Mouse (Mus musculus) CD4-positive, CD25-positive, alpha-beta regulatory T cell, adult 4 months (primary cell): ENCODE results near the gene Ror2. TPM values are rescaled to one million over a fixed set of nuclear protein-coding genes. Genes with fewer than 3 reads are reported as not detected.
"Not testable (repeated sequence)": the region's sequence is repeated elsewhere in the genome, so short reads cannot be mapped to it uniquely, and the experiment has no call there.

Experiments used
- ATAC-seq: one replicate; pipeline ENCODE4 v1.8.0; 2017
- polyA plus RNA-seq, 2 experiments: library from polyadenylated mRNA; unstranded; fragments of 100-300 nt; shearing (Covaris generic); gene quantifications; one replicate each; pipeline ENCODE4 v1.2.1; 2017

The Ror2 gene
- not detected for polyA plus RNA-seq

DNA sequence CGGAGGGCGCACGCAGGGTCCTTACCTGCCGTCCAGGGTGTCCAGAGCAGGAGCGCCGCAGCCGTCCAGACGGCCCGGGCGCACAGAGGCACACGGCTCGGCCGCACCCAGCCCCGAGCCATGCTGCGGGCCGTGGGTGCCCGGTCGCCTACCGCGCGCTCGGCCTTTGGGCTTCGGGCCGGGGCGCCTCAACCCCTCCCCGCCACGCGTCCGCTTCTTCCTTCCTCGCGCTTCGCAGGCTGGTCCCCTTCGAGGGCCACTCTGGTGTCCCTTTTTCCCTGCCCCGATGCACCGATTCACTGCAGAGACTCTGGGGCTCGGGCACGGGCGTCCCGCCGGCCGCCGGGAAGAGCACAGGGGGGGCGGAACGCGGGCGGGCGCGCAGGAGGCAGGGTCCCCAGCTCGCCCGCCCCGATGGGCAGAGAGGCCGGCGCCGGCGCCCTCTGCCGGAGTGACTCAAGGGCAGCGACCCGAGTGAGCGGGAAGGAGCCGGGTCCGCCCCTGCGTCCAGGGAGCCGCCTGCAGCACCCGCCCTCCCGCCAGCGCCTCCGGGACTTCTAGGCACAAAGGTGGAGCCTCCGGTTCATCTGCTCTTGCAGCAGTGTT is at the start of gene Ror2:
Gene Ror2 (minus strand): TSS at position 369 of the 606 bp plus-strand sequence.
- ATAC-seq: no peak

DNA sequence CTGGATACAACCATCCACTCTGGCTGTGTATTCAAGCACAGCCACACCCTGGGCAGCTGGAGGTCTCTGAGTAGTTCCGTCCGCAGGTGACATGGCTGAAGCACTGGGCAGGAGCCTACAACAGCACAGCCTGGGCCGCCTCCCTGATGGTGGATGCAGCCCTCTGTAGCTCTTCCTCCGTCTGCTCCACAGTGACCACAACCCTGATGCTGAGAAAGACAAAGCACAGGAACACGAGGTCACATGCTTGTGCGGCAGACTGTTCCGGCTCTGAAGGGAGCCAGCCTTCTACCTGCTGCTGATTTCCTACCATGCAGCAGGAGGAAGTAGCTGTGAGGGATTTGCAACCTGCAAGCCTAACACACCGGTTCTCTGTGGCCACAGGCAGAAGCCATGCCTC is 47.8 kb upstream of the Ror2 start:
- no peak for ATAC-seq

DNA sequence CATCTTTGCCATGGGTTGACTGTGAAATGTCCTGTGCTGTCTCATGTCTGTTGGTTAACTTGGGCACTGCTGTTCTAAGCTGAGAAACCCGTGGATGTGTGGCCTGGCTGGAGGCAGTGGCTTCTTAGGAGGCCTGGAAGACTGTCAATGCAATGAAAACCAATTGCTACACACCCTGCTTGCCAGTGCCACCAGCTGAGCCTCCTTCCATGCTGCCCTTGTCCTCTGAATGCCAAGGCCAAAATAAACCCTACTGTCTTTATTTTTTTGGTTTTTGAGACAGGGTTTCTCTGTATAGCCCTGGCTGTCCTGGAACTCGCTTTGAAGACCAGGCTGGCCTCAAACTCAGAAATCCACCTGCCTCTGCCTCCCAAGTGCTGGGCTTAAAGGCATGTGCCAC is 44.3 kb upstream of the Ror2 start:
- no peak for ATAC-seq

DNA sequence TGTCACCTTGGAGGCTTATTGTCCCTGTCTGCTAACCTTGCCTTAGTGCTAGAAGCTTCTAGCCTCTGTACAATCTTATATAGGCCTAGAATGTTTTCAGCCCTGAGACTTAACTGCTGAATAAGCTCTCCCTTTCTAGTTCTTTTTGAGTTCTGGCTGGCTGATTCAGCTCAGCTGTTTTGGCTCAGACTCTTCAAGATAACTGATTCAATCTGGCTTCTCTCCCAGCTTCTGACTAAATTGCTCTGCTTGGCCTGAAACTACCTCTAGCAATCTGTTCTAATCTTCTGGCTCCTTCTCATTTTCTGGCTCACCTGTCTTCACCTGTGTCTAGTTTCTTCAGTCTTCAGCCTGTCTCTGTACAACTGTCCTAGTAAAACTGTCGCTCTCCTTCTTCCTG is 39.6 kb upstream of the Ror2 start:
- no peak for ATAC-seq

DNA sequence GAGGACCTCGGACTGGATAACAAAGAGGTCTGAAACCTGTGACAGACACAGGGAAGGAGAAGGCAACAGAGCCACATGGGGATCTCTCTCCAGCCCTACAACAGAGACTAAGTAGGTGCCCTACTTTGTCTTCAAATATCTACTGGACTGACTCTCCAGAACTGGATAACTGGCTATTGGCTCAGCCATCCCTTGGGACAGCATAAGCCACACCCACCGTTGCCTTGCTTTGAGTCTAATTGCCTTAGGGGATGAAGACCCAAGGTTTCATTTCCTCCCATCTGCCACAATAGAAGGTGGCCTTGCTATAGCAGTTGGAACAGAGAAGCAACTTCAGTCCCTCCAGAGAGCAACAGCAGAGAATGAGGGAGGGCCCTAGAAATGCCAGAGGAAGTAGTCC is 37.7 kb upstream of the Ror2 start:
- no peak for ATAC-seq

DNA sequence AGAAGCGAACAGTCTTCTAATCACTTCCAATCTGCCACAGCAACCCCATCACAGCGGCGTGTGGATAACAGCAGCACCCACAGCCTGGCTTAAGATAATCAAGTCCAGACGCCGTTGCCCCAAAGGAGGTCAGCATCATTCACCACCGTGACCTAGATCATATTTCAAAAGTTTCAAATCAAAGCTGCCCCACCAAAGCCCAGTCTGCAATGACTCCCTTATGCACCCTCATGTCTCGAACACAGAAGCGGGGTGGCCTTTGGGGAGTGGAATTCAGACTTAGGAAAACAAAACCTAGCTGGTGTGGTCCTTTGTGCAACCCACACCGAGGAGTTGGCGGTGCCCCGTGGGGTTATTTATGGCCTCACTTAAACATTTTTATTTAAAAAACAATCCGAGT is 35.0 kb upstream of the Ror2 start:
- no peak for ATAC-seq

DNA sequence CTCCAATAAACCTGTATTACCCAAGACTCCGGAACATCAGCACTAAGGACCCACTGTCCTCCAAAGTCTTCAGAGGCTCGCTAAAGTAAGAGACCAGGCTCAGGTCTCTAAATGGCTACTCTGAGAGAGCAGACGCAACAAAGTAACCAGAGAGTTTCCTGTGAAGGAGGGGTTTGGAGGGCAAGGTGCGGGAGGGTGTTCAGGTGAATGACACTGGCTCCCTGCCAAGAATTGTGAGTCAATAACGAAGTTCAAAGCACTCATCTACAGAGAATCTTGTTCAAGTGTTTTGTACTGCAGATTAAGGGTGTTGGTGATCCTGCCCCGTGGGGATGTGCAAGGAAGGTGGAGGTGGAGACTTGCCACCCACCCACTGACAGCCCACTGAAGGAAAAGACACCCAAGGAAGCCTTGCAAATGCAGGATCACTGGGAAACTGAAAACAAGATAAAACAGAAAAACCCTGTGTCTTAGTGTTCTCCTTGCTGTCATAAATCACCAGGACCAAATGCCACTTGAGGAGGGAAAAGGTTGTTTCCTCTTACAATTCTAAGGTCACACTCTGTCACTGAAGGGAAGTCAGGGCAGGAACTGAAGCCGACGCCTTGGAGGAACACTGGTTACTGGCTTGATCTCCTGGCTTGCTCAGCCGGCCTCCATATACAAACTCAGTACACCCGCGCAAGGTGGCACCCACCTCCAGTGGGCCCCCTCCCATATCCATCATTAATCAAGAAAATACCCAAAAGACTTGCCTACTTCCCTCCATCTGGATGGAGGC is 30.8 kb upstream of the Ror2 start:
- no peak for ATAC-seq

DNA sequence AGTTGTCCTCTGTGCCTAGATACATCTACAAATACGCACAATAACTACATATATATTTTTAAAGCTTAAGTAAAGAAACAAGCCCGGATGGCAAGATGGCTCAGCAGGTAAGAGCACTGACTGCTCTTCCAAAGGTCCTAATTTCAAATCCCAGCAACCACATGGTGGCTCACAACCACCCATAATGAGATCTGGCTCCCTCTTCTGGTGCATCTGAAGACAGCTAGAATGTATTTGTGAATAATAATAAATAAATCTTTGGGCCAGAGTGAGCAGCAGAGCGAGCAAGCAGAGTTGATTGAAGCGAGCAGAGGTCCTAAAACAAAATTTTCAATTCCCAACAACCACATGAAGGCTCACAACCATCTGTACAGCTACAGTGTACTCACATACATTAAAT is 29.8 kb upstream of the Ror2 start:
- not testable (repeated sequence) for ATAC-seq

DNA sequence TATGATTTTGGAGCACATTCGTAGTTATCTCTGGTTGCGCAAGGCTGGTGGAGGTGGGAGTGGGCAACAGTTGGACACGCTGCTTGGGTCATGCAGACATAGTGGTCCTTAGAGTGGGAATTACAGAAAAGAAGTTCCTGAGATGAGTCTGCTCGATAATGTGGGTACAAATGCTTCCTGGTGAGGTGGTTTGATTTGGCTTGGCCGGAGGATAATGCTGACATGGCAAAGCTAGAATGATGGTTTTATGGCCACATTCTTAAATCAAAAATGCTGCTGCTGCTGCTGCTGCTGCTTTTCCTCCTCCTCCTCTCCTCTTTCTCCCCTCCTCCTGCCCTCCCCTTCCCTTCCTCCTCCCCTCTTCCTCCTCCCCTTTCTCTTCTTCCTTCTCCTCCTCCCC is 24.5 kb upstream of the Ror2 start:
- ATAC-seq: no peak

DNA sequence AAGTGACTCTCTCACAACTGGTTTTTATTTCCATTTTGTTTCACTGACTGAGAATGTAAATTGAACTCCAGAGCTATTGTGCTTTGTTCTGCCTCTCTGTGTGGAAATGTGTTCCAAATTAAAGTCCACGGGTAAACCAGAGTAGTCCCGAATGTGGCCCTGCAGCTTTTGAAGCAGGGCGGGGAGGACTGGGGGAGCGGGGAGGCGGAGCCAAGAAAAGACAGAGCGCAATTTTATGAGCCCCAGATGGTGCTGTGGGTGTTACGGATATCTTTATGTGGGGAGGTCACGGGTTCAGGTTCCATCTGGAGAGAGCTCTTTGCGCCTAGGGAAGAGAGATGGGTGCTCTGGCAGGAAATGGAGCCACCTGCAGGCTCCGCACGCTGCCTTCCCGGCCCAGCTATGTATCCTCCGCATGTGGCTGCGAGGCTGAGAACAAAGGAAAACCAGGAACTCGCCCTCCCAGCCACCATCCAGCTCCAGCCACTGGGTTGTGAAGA is 23.8 kb upstream of the Ror2 start:
- no peak for ATAC-seq

DNA sequence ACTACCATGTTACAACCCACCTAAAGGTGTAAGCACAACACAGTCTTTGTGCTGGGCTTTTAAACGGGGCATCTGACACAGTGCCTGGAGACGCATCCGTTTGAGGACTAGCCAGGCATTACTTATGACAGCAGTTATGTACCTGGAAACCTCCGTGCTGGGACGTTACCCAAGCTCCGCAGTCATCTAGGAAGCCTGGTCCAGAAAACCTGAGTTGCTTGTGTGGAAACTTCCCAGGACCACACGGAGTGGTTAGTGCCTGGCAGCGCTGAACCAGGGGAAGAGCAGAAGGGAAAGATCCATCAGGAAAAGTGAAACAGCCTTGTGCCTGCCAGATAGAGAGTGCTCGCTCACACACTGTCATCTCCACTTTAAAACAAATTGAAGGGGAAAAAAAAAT is 23.2 kb upstream of the Ror2 start:
- ATAC-seq: no peak

DNA sequence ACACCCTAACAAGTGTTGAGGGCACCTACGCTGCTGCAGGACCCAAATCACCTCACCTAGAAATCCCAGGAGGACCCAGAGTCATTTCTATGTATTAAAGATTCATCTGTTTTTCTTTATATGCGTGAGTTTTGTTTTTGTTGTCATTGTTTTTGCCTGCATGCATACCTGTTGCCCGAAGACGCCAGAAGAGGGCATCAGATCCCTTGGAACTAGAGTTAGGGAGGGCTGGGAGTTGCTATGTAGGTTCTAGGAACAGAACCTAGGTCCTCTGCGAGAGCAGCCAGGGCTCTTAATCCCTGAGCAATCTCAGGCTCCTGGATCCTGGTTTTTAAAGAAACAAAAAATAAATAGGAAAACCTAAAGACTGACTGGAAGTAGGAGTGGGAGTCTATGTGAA is 20.9 kb upstream of the Ror2 start:
- no peak for ATAC-seq

DNA sequence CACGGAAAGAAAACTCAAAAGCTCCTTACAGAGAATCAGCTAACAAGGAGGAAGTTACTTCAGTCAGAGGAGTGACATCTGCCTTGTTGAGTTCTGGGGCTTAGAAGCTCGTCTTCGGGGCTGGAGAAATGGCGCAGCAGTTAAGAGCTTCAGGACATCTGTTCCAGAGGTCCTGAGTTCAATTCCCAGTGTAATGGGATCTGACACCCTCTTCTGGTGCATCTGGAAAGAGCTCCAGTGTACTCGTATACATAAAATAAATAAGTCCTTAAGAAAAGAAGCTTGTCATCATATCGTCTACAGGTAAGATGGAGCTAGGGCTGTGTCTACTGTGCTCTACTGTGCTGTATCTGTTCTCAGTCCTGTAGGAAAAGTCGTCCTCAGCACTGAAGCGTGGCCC is 19.3 kb upstream of the Ror2 start:
- ATAC-seq: no peak

DNA sequence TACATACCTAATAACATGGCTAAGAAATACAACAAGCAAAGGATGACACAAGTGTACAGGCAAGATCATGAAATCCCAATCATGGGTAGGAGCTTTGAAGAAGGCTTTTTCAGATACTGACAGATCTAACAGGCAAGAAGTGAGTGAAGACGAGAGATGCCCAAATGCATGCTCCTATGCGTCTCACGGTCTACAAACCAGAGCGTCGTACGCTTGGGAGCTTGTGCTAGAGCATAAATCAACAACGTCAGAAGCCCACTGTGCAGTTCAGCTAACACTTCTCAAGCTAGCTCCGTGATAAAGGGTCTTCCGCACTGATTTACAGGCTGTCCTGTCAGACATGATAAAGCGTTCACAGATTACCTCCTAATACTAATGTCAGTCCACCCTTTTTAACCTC is 16.8 kb upstream of the Ror2 start:
- no peak for ATAC-seq

DNA sequence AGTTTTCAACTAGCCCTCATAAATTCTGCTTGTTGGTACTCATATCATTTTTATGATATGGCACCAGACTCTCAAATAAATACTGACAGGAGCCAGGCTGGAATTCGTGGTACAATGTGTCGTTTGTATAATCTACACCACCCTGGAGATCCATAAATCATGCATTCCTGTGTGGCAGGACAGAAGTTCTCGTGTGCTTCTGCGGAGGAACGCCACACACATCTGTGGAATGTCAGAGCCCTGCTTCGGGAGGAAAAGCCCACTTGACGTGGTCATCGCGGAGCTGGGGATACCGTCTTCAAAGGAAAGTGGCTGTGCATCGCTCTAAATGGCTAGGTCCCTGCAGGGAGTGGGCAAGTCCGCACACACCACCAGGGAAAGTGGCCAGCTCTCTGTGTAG is 7.1 kb upstream of the Ror2 start:
- ATAC-seq: no peak

DNA sequence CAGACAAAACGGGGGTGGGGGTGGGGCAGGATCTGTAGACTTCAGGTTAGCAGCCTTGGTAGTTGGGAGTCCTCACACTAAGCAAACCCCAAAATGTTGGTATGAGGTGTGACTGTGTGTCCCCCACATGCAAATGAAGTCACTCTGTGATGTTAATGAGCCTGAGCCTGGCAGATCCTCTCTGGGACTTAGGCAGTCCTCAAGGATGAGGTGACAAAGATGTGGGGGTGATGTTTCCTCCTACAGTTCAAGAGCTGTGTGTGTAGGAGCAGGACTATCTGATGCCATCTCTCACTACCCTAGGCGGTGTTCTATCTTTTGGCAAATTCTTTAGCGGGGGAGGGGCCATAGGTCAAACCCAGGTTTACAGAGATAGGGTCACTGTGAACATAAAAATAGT is 6.3 kb upstream of the Ror2 start:
- ATAC-seq: no peak

DNA sequence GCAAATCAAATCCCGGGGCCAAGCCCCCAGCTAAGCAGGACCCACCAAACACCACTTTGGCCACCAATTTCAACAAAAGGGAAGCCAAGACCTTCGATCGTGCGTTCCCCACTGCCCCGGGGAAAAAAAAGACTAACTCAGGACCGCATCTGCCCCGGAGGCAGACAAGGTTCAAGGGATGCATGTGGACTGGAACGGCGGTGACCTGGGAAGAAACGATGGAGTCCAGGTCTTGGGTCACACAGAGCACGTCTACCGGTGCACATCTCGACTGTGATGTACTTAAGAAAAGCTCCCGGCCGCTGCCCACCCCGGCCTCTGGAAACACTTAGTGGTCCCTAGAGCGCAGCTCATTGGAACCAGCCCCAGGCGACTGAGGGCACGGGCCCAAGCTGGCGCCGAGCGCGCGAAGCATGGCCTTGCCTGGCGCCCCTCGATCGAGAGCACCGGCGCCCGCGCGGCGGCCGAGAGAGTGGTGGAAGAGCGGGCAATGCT is 616 bp downstream of the Ror2 start:
- no peak for ATAC-seq

DNA sequence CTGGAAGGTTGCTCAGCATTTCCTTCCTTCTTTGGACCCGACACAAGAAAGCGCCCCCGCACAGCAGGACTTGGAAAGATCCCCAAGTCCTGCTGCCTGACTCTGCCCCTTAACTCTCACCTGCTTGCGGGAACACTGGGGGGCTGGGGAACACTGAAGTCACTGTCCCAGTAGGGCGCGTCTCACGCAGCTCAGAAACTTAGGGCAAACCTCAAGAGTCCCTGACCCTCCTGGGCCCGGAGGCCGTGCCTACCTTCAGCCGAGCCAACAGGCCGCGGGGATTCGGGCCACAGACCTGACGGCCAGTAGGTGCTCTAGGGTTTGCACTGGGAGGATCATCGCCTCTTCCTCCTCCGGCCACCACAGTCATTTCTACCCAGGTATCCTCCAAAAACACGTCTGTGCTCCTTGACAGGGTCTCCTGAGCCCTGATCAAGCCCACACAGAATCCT is 1.2 kb downstream of the Ror2 start:
- ATAC-seq: no peak

DNA sequence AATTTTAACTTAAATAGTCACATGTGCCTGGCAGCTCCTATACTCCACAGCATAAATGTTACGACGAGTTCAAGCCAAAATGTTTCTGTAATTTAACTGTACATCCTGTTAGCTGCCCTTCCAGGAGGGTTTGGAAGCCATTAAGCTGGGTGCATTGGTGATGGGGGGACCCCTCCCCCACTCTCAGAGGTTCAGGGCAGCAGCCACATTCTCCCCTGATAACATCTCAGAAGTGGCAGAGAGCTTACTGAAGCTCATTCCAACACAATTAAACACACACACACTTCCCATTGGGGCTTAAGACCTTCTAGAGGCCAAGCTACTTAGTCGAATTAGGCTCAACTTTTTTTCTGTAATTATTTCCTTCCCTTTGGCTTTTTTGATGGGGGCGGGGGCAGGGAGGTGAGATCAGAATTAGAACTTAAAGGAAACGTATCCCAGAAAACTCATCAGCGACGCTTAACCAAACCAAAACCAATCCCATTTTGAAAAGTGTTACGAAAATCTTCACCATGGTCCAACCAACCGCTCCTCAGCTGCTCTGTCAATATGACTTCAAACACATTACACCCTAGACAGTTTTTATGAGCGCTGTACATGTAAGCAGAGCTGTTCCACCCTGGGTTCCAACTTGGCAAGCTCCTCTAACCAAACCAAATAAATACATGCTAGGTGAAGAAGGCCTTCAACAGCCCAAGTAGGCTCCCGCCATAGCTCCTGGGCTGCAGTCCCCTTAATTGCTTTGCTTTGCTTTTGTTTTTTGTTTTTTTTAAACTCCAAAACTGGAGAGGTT is 4.1 kb downstream of the Ror2 start:
- no peak for ATAC-seq

DNA sequence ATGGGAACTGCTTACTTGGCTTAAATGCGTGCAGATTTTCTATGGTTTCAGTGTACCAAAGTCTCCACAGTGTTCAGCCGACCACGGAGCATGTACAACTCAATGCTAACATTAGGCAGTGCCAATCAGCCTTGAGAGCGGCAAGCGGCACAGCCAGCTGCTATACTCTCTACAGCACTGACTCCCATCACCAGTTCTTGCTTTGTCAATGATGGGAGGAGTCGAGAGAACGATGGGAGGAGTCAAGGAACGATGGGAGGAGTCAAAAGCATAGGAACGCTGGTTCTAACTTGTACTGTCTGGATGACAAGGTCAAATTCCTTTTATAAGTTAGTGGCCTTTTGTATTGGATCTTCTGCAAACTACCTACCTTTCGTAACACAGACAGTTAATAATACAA is 7.0 kb downstream of the Ror2 start:
- ATAC-seq: no peak

DNA sequence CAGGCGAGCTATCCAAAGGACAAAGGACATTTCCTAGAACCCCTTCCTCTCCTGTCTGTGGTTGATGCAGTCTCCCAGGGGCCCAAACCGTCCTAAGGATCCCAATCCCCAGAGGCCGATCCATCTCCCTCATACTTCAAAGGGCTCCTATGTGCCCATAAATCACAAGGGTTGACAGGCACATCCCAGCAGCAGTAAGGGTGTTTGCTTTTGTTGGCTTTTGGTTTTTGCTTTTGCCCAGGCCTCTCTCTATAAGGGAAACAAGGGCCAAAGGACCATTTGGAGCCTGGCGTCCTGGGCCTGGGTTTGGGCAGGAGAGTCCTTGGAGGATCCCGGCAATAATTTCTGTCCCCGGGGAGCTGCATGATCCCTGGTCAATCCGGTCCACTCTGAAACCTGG is 9.5 kb downstream of the Ror2 start:
- no peak for ATAC-seq

DNA sequence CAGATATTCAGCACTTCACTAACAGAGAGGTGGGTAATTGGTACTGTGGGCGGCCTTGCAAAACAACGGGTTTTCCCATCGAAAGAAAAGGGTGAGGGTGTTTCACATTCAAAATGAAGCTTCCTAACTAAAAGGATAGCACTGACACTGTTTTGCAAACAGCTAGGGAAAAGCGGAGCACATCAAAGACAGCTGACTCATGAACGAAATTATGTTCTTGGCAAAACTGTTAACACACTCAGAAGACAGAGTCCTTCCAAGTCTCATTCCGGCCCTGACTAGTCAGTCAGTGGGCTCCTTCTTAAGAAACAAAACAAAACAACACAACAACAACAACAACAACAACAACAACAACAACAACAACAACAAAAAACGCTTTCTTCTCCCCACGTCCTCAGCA is 10.1 kb downstream of the Ror2 start:
- ATAC-seq: no peak

DNA sequence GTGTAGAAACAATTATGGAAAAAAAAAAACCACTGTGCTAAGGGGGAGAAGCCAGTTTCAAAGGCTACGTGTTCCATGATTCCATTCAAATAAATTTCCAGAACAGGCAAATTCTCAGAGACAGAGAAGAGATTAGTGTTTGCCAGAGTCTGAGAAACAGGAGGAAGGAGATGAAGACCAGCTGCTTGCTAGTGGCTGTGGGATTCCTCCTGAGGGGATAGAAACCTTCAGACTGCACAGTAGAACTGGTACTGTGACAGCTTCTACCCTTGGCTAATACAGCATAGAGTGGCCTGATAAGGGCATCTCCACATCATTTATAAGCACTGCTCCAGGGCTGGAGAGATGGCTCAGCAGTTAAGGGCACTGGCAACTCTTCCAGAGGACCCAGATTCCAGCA is 11.2 kb downstream of the Ror2 start:
- ATAC-seq: no peak

DNA sequence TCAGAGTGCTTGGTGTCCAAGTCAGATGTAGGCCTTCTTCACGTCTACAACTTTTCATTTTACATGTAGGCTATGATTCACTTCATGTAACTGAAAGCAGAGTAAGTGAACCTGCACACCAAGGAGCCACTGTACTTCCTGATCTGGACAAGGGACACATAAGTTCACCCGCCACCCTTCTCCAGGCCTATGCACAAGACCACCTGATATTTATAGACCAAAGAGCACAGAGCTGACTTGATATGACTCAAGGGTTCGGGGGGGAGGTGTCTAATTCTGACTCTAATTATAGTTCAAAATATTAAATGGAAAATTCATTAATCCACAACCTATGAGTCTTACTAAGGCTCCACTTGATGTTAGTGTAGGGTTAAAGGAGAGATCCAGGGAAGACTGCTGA is 14.3 kb downstream of the Ror2 start:
- ATAC-seq: no peak
